Mouse (Mus musculus) C2C12 (cell line): Measurements from ENCODE around the gene Gmds.

Experiments
- CTCF ChIP-seq: IDR thresholded peaks from one replicate; pipeline ENCODE4 v1.5.1; 2011; ENCODE audit not compliant: control insufficient read depth, insufficient read depth, insufficient read length
- MAX ChIP-seq: IDR thresholded peaks from one replicate; pipeline ENCODE4 v1.6.1; 2011; ENCODE audit warnings: mild to moderate bottlenecking, control low read depth
- USF1 ChIP-seq: IDR thresholded peaks from one replicate; pipeline ENCODE4 v1.6.1; 2011; ENCODE audit warnings: low read depth, mild to moderate bottlenecking, control low read depth, moderate library complexity

- no peak for TF ChIP-seq CTCF
- no peak for TF ChIP-seq USF1
- TF ChIP-seq MAX = no peak
Observed at GRCm38 (mm10) chr13:32034799-32035448, 303.6 kb downstream of the Gmds start.
